Mouse (Mus musculus) heart, embryonic 13.5 days (tissue): Measurements from ENCODE around the gene Disc1. TPM values are rescaled to one million over a fixed set of nuclear protein-coding genes. Genes with fewer than 3 reads are reported as not detected.

Source experiments
- ATAC-seq: fragments of 200-750 bp; cut with Nextera tagmentation; 2 replicates; pipeline ENCODE4 v1.8.0; 2017; ENCODE audit warnings: moderate TSS enrichment; ENCODE audit not compliant: insufficient number of reproducible peaks, low FRiP score, low TSS enrichment; ENCODE audit errors: extremely low read depth
- H3K27ac ChIP-seq: fragments of 300-500 bp; sonication (generic); replicated peaks from 2 replicates; pipeline ENCODE4 v1.5.1; 2015; ENCODE audit warnings: moderate library complexity, mild to moderate bottlenecking, inconsistent platforms
- H3K27me3 ChIP-seq: fragments of 300-500 bp; sonication (generic); replicated peaks from 2 replicates; pipeline ENCODE4 v1.6.1; 2015; ENCODE audit warnings: mild to moderate bottlenecking, inconsistent platforms
- H3K36me3 ChIP-seq: fragments of 300-500 bp; sonication (generic); 2 replicates; pipeline ENCODE4 v1.6.1; 2015; ENCODE audit warnings: mild to moderate bottlenecking, inconsistent platforms
- H3K4me1 ChIP-seq: fragments of 300-500 bp; sonication (generic); 2 replicates; pipeline ENCODE4 v1.6.1; 2015; ENCODE audit warnings: inconsistent platforms
- H3K4me2 ChIP-seq: fragments of 300-500 bp; sonication (generic); 2 replicates; pipeline ENCODE4 v1.6.1; 2015; ENCODE audit warnings: inconsistent platforms, mild to moderate bottlenecking, moderate library complexity
- H3K4me3 ChIP-seq: fragments of 300-500 bp; sonication (generic); 2 replicates; pipeline ENCODE4 v1.5.1; 2015; ENCODE audit warnings: moderate library complexity, mild to moderate bottlenecking, inconsistent platforms
- H3K9ac ChIP-seq: fragments of 300-500 bp; sonication (generic); 2 replicates; pipeline ENCODE4 v1.6.1; 2015; ENCODE audit warnings: inconsistent platforms, mild to moderate bottlenecking, moderate library complexity
- H3K9me3 ChIP-seq: fragments of 300-500 bp; sonication (generic); 2 replicates; pipeline ENCODE4 v1.6.1; 2016; ENCODE audit warnings: inconsistent platforms
- WGBS: fragments of 180-500 bp; shearing (Covaris S2); methylation state at CpG from one replicate; pipeline ENCODE4 v1.1.7; 2015; ENCODE audit warnings: mixed read lengths; 5-methylcytosine and 5-hydroxymethylcytosine counted together
- polyA plus RNA-seq: library from polyadenylated mRNA; unstranded; fragments of >200 nt; fragmentation: Nextera tagmentation; extraction: Ambion mirVana; gene quantifications from 2 replicates; pipeline ENCODE4 v1.2.1, GENCODE M21; 2015

Disc1 gene
- polyA plus RNA-seq, 1 experiment from 2014 or later = 2.2 TPM

GRCm38 (mm10) chr8:125041496-125041895 is 12.5 kb upstream of the Disc1 start:
- 63% methylated on average over 2 of the region's 2 CpGs for WGBS
- H3K9me3 ChIP-seq = peaks cover 3% of the 10 kb centered on the region; the same call in 1 of the 2 replicates
- H3K4me2 ChIP-seq = no peak overlapping the region
- no peaks in the 10 kb centered on the region for H3K27me3 ChIP-seq
- no peak overlapping the region for H3K27ac ChIP-seq
- no peak overlapping the region for H3K9ac ChIP-seq
- ATAC-seq = no peak
- peaks cover 45% of the 10 kb centered on the region for H3K36me3 ChIP-seq
- H3K4me1 ChIP-seq = 0 out of 2 replicates have a peak, but pooled peaks cover 11% of the 10 kb centered on the region
- H3K4me3 ChIP-seq = no peak overlapping the region

GRCm38 (mm10) chr8:125043394-125043793 is 10.6 kb upstream of the Disc1 start:
- 78% methylated on average over 7 of the region's 7 CpGs for WGBS
- no peak overlapping the region for H3K4me2 ChIP-seq
- H3K9ac ChIP-seq = no peak overlapping the region
- no peak overlapping the region for H3K27ac ChIP-seq
- H3K36me3 ChIP-seq = peaks cover 26% of the 10 kb centered on the region
- no peaks in the 10 kb centered on the region for H3K27me3 ChIP-seq
- H3K4me3 ChIP-seq = no peak overlapping the region
- peaks cover 3% of the 10 kb centered on the region; the same call in 1 of the 2 replicates for H3K9me3 ChIP-seq
- ATAC-seq = no peak
- 0 out of 2 replicates have a peak, but pooled peaks cover 5% of the 10 kb centered on the region for H3K4me1 ChIP-seq

GRCm38 (mm10) chr8:125043935-125044334 is 10.1 kb upstream of the Disc1 start:
- 24% methylated on average over 9 of the region's 9 CpGs for WGBS
- H3K9me3 ChIP-seq = peaks cover 3% of the 10 kb centered on the region; the same call in 1 of the 2 replicates
- H3K4me2 ChIP-seq = no peak overlapping the region
- H3K27me3 ChIP-seq = no peaks in the 10 kb centered on the region
- peaks cover 20% of the 10 kb centered on the region for H3K36me3 ChIP-seq
- peaks cover 7% of the 10 kb centered on the region; the same call in 1 of the 2 replicates for H3K4me1 ChIP-seq
- H3K9ac ChIP-seq = no peak overlapping the region
- no peak overlapping the region for H3K4me3 ChIP-seq
- no peak overlapping the region for H3K27ac ChIP-seq
- no peak for ATAC-seq

- ATAC-seq = no peak
- Histone ChIP-seq H3K4me3 (no peak overlapping the region), H3K27me3 (no peaks in the 10 kb centered on the region), H3K4me2 (no peak overlapping the region), H3K4me1 (peaks cover 9% of the 10 kb centered on the region; the same call in 1 of the 2 replicates), H3K9ac (no peak overlapping the region), H3K27ac (no peak overlapping the region), H3K9me3 (peaks cover 3% of the 10 kb centered on the region; the same call in 1 of the 2 replicates), H3K36me3 (0 out of 2 replicates have a peak, but pooled peaks cover 3% of the 10 kb centered on the region)
- 82% methylated on average over 1 of the region's 1 CpGs for WGBS
Observed at GRCm38 (mm10) chr8:125045760-125046159, 8.2 kb upstream of the Disc1 start.

GRCm38 (mm10) chr8:125049051-125049750 is 4.8 kb upstream of the Disc1 start:
- H3K27ac ChIP-seq = no peak overlapping the region
- H3K4me2 ChIP-seq = no peak overlapping the region
- H3K4me1 ChIP-seq = peaks cover 12% of the 10 kb centered on the region
- no peak overlapping the region for H3K4me3 ChIP-seq
- peaks cover 9% of the 10 kb centered on the region; the same call in 1 of the 2 replicates for H3K27me3 ChIP-seq
- H3K9ac ChIP-seq = no peak overlapping the region
- peaks cover 3% of the 10 kb centered on the region; the same call in 1 of the 2 replicates for H3K9me3 ChIP-seq
- WGBS = 54% methylated on average over 5 of the region's 5 CpGs
- ATAC-seq = no peak
- 0 out of 2 replicates have a peak, but pooled peaks cover 3% of the 10 kb centered on the region for H3K36me3 ChIP-seq

GRCm38 (mm10) chr8:125049826-125050225 is 4.2 kb upstream of the Disc1 start:
- ATAC-seq = no peak
- no peak overlapping the region for H3K4me3 ChIP-seq
- 65% methylated on average over 6 of the region's 6 CpGs for WGBS
- peaks cover 14% of the 10 kb centered on the region for H3K4me1 ChIP-seq
- H3K36me3 ChIP-seq = 0 out of 2 replicates have a peak, but pooled peaks cover 3% of the 10 kb centered on the region
- no peak overlapping the region for H3K9ac ChIP-seq
- H3K27me3 ChIP-seq = peaks cover 9% of the 10 kb centered on the region; the same call in 1 of the 2 replicates
- H3K4me2 ChIP-seq = no peak overlapping the region
- H3K27ac ChIP-seq = no peak overlapping the region
- H3K9me3 ChIP-seq = peaks cover 3% of the 10 kb centered on the region; the same call in 1 of the 2 replicates

GRCm38 (mm10) chr8:125052026-125052425 is 2.0 kb upstream of the Disc1 start:
- H3K36me3 ChIP-seq = no peaks in the 10 kb centered on the region
- no peak overlapping the region for H3K4me3 ChIP-seq
- H3K4me1 ChIP-seq = peaks cover 15% of the 10 kb centered on the region
- ATAC-seq = no peak
- no peak overlapping the region for H3K4me2 ChIP-seq
- H3K9ac ChIP-seq = no peak overlapping the region
- 45% methylated on average over 2 of the region's 2 CpGs for WGBS
- no peak overlapping the region for H3K27ac ChIP-seq
- H3K27me3 ChIP-seq = peaks cover 16% of the 10 kb centered on the region
- no peaks in the 10 kb centered on the region for H3K9me3 ChIP-seq

- H3K9ac ChIP-seq = peak overlapping the region; percentile 94
- peak overlapping the region; percentile 85 for H3K4me3 ChIP-seq
- peak overlapping the region; percentile 70 for H3K27ac ChIP-seq
- H3K4me1 ChIP-seq = peaks cover 10% of the 10 kb centered on the region
- H3K36me3 ChIP-seq = no peaks in the 10 kb centered on the region
- ATAC-seq = no peak
- H3K4me2 ChIP-seq = peak overlapping the region; percentile 97
- no peaks in the 10 kb centered on the region for H3K9me3 ChIP-seq
- peaks cover 16% of the 10 kb centered on the region for H3K27me3 ChIP-seq
- WGBS = 0% methylated on average over 34 of the region's 38 CpGs
Observed at GRCm38 (mm10) chr8:125054436-125054810, 428 bp downstream of the Disc1 start.

- Histone ChIP-seq H3K27me3 (no peaks in the 10 kb centered on the region), H3K27ac (no peak overlapping the region), H3K4me1 (0 out of 2 replicates have a peak, but pooled peaks cover 2% of the 10 kb centered on the region), H3K4me3 (no peak overlapping the region), H3K9me3 (no peaks in the 10 kb centered on the region), H3K9ac (no peak overlapping the region), H3K36me3 (no peaks in the 10 kb centered on the region), H3K4me2 (no peak overlapping the region)
- 79% methylated on average over 8 of the region's 8 CpGs for WGBS
- no peak for ATAC-seq
Observed at GRCm38 (mm10) chr8:125060904-125061303, 6.9 kb downstream of the Disc1 start.

GRCm38 (mm10) chr8:125065596-125065995 is 11.6 kb downstream of the Disc1 start:
- Histone ChIP-seq H3K9me3 (no peaks in the 10 kb centered on the region), H3K27ac (no peak overlapping the region), H3K36me3 (no peaks in the 10 kb centered on the region), H3K9ac (no peak overlapping the region), H3K27me3 (no peaks in the 10 kb centered on the region), H3K4me1 (peaks cover 27% of the 10 kb centered on the region), H3K4me3 (no peak overlapping the region), H3K4me2 (no peak overlapping the region)
- no peak for ATAC-seq
- 47% methylated on average over 6 of the region's 6 CpGs for WGBS

GRCm38 (mm10) chr8:125066913-125067595 is 13.1 kb downstream of the Disc1 start:
- Histone ChIP-seq H3K27ac (peak overlapping the region; percentile 84), H3K36me3 (no peaks in the 10 kb centered on the region), H3K9me3 (no peaks in the 10 kb centered on the region), H3K4me3 (peak overlapping the region; percentile 20; the same call in 1 of the 2 replicates), H3K27me3 (no peaks in the 10 kb centered on the region), H3K4me2 (peak overlapping the region; percentile 52), H3K9ac (peak overlapping the region; percentile 58), H3K4me1 (peaks cover 27% of the 10 kb centered on the region)
- ATAC-seq = no peak
- WGBS = 30% methylated on average over 12 of the region's 12 CpGs
